Mouse (Mus musculus) olfactory bulb, adult 2 months (tissue): Measurements from ENCODE around the gene Gm10203.

Experiments
- CTCF ChIP-seq: fragments of 200-500 bp; IDR thresholded peaks from 2 replicates; pipeline ENCODE4 v1.5.1; 2012; ENCODE audit warnings: low read depth, mild to moderate bottlenecking, low read length, moderate library complexity; ENCODE audit not compliant: insufficient read depth
- POLR2A ChIP-seq: fragments of 200-500 bp; IDR thresholded peaks from 2 replicates; pipeline ENCODE4 v1.6.1; 2012; ENCODE audit warnings: mild to moderate bottlenecking, low read depth, low read length, moderate library complexity; ENCODE audit not compliant: insufficient read depth

- TF ChIP-seq CTCF (no peak), POLR2A (no peak)
These were observed 26.5 kb upstream of the Gm10203 start for GRCm38 (mm10) chr6:149103451-149103850.
